Mouse (Mus musculus): ENCODE data around the gene Maml1. TPM values are rescaled to one million over a fixed set of nuclear protein-coding genes. Genes with fewer than 3 reads are reported as not detected.
A peak's percentile ranks its signal among the peaks of the same experiment; 100 is the strongest.
"Not testable (repeated sequence)": the region's sequence is repeated elsewhere in the genome, so short reads cannot be mapped to it uniquely, and the experiment has no call there.

Maml1 gene
- total and polyA plus RNA-seq, 3 experiments, result 6.1 to 44.8 (median 17.8) TPM

DNA sequence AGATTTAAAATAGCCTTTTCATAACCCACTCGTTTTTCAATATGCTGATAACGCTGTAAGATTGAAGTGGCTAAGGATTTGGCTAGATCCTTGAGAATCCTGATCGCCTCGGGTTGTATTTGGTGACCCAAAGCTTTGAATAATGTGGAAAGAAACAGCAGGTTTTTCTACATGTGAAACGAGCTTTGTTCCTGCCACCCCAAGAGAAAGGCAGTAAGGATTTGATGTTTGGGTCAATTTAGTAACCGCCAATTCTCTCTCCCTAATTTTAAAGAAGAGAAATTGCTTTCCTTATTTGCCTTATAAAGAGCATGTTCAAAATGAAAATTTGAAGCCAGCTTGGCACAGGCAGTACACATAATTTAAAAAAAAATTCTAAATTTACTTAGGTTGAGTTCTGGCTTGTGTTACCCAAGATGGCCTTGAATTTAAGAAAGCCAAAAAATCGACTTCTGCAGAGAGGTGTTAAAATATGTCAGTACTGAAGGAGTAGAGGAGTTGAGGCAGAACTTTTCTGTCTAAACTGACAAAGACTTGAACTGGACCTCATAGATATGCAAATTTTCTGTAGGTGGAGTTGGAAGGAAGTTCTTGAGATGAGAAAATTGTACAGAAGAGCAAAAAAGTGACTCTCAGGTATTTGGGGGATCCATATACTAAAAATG, 34.3 kb upstream of the Maml1 start:
- TF ChIP-seq GATA2 (IDR thresholded peaks at IDR 0.05; ENCODE audit: borderline replicate concordance, low read depth, low read length) (no peak), CTCF (IDR thresholded peaks at IDR 0.05; ENCODE audit: low read depth, low read length) (no peak)
- ATAC-seq (ENCODE audit: extremely low read depth, insufficient number of reproducible peaks, low FRiP score, poor library complexity, severe bottlenecking) (no peak), DNase-seq (ENCODE audit: low spot score) (no peak)
- Histone ChIP-seq H3K9me3 (replicated peaks) (no peaks in the 10 kb centered on the region), H3K36me3 (replicated peaks) (peaks cover 26% of the 10 kb centered on the region), H3K4me1 (ENCODE audit: insufficient read depth, low read depth, low read length) (peaks cover 30% of the 10 kb centered on the region), H3K4me3 (ENCODE audit: low read depth, low read length) (peak overlapping the region; percentile 91), H3K27me3 (ENCODE audit: insufficient read depth, low read length) (no peaks in the 10 kb centered on the region)

DNA sequence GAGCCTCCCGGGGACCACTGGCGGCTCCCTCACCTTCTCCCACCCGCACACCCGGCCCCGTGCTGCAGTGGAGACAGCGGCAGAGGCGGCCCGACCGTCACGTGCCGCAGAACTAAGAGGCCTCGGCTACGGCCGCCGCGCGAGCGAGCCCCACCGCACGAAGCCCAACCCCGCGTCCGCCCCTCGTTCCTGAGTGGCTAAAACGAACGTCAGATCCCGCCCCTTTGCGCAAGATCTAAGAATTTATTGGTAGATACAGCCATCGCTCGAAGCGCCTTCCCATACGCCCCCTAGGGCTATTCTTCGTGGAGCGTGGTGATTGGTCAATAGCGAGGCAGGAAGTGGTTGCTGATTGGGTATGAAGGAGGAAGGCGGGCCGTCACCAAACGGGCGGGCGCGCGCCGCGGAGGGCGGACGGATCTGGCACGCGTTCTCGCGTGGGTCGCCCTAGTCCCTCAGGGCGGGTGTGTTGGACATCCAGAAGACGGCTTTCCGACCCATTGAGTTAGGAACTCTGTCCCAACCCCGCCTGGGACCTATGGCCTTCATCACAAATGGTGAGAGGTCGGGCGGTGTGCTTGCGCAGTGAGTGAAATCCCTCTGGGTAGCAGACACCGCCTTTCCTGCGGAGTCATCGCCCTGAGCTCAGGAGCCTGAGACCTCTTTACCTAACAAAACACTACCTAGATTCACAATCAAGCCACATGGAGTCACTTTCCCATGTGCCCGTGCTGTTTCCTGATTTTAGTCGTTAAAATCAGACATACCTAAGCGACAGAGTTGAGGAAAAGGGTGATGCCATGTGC, 33.6 kb upstream of the Maml1 start, which contains the start of gene Canx:
Canx (minus strand) TSS at position 178 of the 806 bp plus-strand sequence.
- Histone ChIP-seq H3K4me3 (ENCODE audit: low read depth, low read length) (peak within 1 kb of the TSS; percentile 91), H3K36me3 (replicated peaks) (peaks cover 28% of the 10 kb centered on the region), H3K4me1 (ENCODE audit: insufficient read depth, low read depth, low read length) (peaks cover 35% of the 10 kb centered on the region), H3K27me3 (ENCODE audit: insufficient read depth, low read length) (no peaks in the 10 kb centered on the region), H3K9me3 (replicated peaks) (no peaks in the 10 kb centered on the region)
- no peak for TF ChIP-seq TAL1 (conservative IDR thresholded peaks at IDR 0.05; ENCODE audit: low read depth, low read length)
- TF ChIP-seq GATA2 (IDR thresholded peaks at IDR 0.05; ENCODE audit: borderline replicate concordance, low read depth, low read length), result no peak
- TF ChIP-seq GATA1 (IDR thresholded peaks at IDR 0.05; ENCODE audit: borderline replicate concordance, low read length), result no peak
- no peak for TF ChIP-seq CTCF (IDR thresholded peaks at IDR 0.05; ENCODE audit: low read depth, low read length)
- TF ChIP-seq POLR2AphosphoS5 (IDR thresholded peaks at IDR 0.05; ENCODE audit: insufficient replicate concordance, low read depth, low read length), result no peak
- peak; percentile 97 for ATAC-seq (ENCODE audit: extremely low read depth, insufficient number of reproducible peaks, low FRiP score, poor library complexity, severe bottlenecking)
- peak; percentile 98 for DNase-seq (ENCODE audit: low spot score)

DNA sequence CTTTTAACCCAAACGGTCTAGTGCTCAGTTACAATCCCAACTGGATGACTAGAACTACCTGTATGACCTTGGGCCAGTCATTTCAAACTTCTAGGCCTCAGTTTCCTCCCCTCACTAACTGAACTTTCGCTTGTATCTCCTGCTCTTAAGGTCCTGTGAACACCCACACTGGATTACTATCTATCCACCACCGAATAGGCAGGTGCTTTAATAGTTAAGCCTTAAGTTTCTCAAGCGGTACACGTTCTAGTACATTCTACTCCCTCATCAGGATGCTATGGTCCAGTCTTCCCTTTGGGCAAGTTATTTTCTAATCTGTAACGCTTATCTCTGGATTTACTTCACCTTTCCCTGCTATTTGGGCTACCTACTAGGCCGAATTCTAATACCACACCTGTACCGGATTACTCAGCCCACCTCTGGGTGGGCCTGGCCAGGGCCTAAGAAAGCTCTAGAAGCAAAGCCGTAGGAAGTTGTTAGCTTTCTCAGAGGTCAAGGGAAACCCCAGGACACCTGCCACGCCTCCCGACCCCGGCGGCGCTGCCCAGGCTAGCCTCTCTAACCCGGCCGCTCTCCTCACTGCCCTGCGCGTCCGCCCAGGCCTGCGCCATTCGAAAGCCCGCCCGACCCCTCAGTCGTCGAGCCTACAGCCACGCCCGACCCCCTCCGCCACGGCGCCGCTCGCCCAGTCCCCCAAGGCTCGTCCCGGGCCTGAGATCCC, 32.8 kb upstream of the Maml1 start:
- Histone ChIP-seq H3K36me3 (replicated peaks) (peaks cover 32% of the 10 kb centered on the region), H3K27me3 (ENCODE audit: insufficient read depth, low read length) (no peaks in the 10 kb centered on the region), H3K9me3 (replicated peaks) (no peaks in the 10 kb centered on the region), H3K4me3 (ENCODE audit: low read depth, low read length) (peak overlapping the region; percentile 91), H3K4me1 (ENCODE audit: insufficient read depth, low read depth, low read length) (peaks cover 41% of the 10 kb centered on the region)
- ATAC-seq (ENCODE audit: extremely low read depth, insufficient number of reproducible peaks, low FRiP score, poor library complexity, severe bottlenecking) (no peak), DNase-seq (ENCODE audit: low spot score) (no peak)
- TF ChIP-seq CTCF (IDR thresholded peaks at IDR 0.05; ENCODE audit: low read depth, low read length), result no peak
- TF ChIP-seq TAL1 (conservative IDR thresholded peaks at IDR 0.05; ENCODE audit: low read depth, low read length), result no peak
- no peak for TF ChIP-seq GATA1 (IDR thresholded peaks at IDR 0.05; ENCODE audit: borderline replicate concordance, low read length)
- no peak for TF ChIP-seq POLR2AphosphoS5 (IDR thresholded peaks at IDR 0.05; ENCODE audit: insufficient replicate concordance, low read depth, low read length)
- TF ChIP-seq GATA2 (IDR thresholded peaks at IDR 0.05; ENCODE audit: borderline replicate concordance, low read depth, low read length), result no peak

- DNase-seq (ENCODE audit: low spot score), result no peak
- ATAC-seq (ENCODE audit: extremely low read depth, insufficient number of reproducible peaks, low FRiP score, poor library complexity, severe bottlenecking), result no peak
- Histone ChIP-seq H3K27me3 (ENCODE audit: insufficient read depth, low read length) (no peaks in the 10 kb centered on the region), H3K36me3 (replicated peaks) (peaks cover 33% of the 10 kb centered on the region), H3K9me3 (replicated peaks) (no peaks in the 10 kb centered on the region), H3K4me1 (ENCODE audit: insufficient read depth, low read depth, low read length) (peaks cover 46% of the 10 kb centered on the region), H3K4me3 (ENCODE audit: low read depth, low read length) (peak overlapping the region; percentile 91)
- no peak for TF ChIP-seq POLR2AphosphoS5 (IDR thresholded peaks at IDR 0.05; ENCODE audit: insufficient replicate concordance, low read depth, low read length)
- TF ChIP-seq GATA2 (IDR thresholded peaks at IDR 0.05; ENCODE audit: borderline replicate concordance, low read depth, low read length), result no peak
- TF ChIP-seq TAL1 (conservative IDR thresholded peaks at IDR 0.05; ENCODE audit: low read depth, low read length), result peak; percentile 49; the same call in 1 of the 2 replicates
Measured at GRCm38 (mm10) chr11:50323843-50324242, 31.7 kb upstream of the Maml1 start.

- ATAC-seq (ENCODE audit: extremely low read depth, insufficient number of reproducible peaks, low FRiP score, poor library complexity, severe bottlenecking) (no peak), DNase-seq (ENCODE audit: low spot score) (no peak)
- Histone ChIP-seq H3K9me3 (replicated peaks) (no peaks in the 10 kb centered on the region), H3K4me1 (ENCODE audit: insufficient read depth, low read depth, low read length) (peaks cover 48% of the 10 kb centered on the region), H3K27me3 (ENCODE audit: insufficient read depth, low read length) (no peaks in the 10 kb centered on the region), H3K36me3 (replicated peaks) (peaks cover 34% of the 10 kb centered on the region), H3K4me3 (ENCODE audit: low read depth, low read length) (no peak overlapping the region; the same call in 1 of the 2 replicates)
- no peak for TF ChIP-seq GATA1 (IDR thresholded peaks at IDR 0.05; ENCODE audit: borderline replicate concordance, low read length)
- TF ChIP-seq GATA2 (IDR thresholded peaks at IDR 0.05; ENCODE audit: borderline replicate concordance, low read depth, low read length), result no peak
- no peak for TF ChIP-seq CTCF (IDR thresholded peaks at IDR 0.05; ENCODE audit: low read depth, low read length)
- TF ChIP-seq TAL1 (conservative IDR thresholded peaks at IDR 0.05; ENCODE audit: low read depth, low read length), result no peak
- TF ChIP-seq POLR2AphosphoS5 (IDR thresholded peaks at IDR 0.05; ENCODE audit: insufficient replicate concordance, low read depth, low read length), result no peak
Measured at GRCm38 (mm10) chr11:50322345-50322744, 30.2 kb upstream of the Maml1 start.

DNA sequence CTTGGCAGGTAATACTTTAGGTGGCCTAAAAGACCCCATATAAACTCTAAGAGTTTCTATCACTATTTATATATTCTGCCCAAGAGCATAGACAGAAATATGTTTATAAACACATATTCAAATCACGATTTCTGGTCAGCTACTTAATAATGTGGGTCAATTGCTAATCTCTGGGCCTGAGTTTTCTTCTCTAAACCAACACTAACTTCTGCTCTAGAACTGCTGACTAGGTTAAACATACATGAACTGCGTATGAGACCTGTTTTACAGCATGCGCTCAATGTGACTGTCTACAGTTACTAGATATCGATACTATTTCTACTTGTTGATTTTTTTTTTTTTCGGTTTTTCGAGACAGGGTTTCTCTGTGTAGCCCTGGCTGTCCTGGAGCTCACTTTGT, 29.1 kb upstream of the Maml1 start:
- H3K4me3 ChIP-seq (ENCODE audit: low read depth, low read length), result no peak overlapping the region
- ATAC-seq (ENCODE audit: extremely low read depth, insufficient number of reproducible peaks, low FRiP score, poor library complexity, severe bottlenecking) (no peak), DNase-seq (ENCODE audit: low spot score) (no peak)
- no peak for TF ChIP-seq POLR2AphosphoS5 (IDR thresholded peaks at IDR 0.05; ENCODE audit: insufficient replicate concordance, low read depth, low read length)
- no peak for TF ChIP-seq TAL1 (conservative IDR thresholded peaks at IDR 0.05; ENCODE audit: low read depth, low read length)
- no peak for TF ChIP-seq GATA1 (IDR thresholded peaks at IDR 0.05; ENCODE audit: borderline replicate concordance, low read length)
- TF ChIP-seq CTCF (IDR thresholded peaks at IDR 0.05; ENCODE audit: low read depth, low read length), result no peak
- no peak for TF ChIP-seq GATA2 (IDR thresholded peaks at IDR 0.05; ENCODE audit: borderline replicate concordance, low read depth, low read length)
- H3K9me3 ChIP-seq (replicated peaks), result no peaks in the 10 kb centered on the region
- H3K4me1 ChIP-seq (ENCODE audit: insufficient read depth, low read depth, low read length), result peaks cover 48% of the 10 kb centered on the region
- no peaks in the 10 kb centered on the region for H3K27me3 ChIP-seq (ENCODE audit: insufficient read depth, low read length)
- peaks cover 39% of the 10 kb centered on the region for H3K36me3 ChIP-seq (replicated peaks)

DNA sequence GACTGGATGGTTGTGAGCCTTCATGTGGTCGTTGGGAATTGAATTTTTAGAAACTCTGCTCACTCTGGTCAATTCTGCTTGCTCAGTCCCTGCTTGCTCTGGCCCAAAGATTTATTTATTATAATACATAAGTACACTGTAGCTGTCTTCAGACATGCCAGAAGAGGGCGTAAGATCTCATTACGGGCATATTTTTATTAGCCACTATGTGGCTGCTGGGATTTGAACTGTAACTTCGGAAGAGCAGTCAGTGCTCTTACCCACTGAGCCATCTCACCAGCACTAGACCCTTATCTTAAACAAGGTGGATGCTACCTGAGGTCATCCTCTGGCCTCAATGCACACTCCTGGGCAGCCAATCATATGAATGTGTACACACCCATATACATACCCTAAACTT, 27.2 kb upstream of the Maml1 start:
- ATAC-seq (ENCODE audit: extremely low read depth, insufficient number of reproducible peaks, low FRiP score, poor library complexity, severe bottlenecking); H3K27me3 ChIP-seq (ENCODE audit: insufficient read depth, low read length); H3K4me3 ChIP-seq (ENCODE audit: low read depth, low read length); H3K9me3 ChIP-seq (replicated peaks); DNase-seq (ENCODE audit: low spot score): not testable (repeated sequence)
- Histone ChIP-seq H3K4me1 (ENCODE audit: insufficient read depth, low read depth, low read length) (peaks cover 46% of the 10 kb centered on the region), H3K36me3 (replicated peaks) (peaks cover 47% of the 10 kb centered on the region)
